Mouse (Mus musculus) cortical plate, adult 2 months (tissue): ENCODE measurements around the gene Sapcd2.

Experiments used
- CTCF ChIP-seq: fragments of 200-500 bp; IDR thresholded peaks from 2 replicates; pipeline ENCODE4 v1.5.1; 2011; ENCODE audit warnings: mild to moderate bottlenecking, control low read depth, low read length; ENCODE audit not compliant: insufficient read depth; ENCODE audit errors: extremely low read depth
- POLR2A ChIP-seq: fragments of 200-500 bp; IDR thresholded peaks from 2 replicates; pipeline ENCODE4 v1.6.1; 2011; ENCODE audit warnings: mild to moderate bottlenecking, low read length, control low read depth; ENCODE audit not compliant: insufficient read depth; ENCODE audit errors: extremely low read depth

GRCm38 (mm10) chr2:25364313-25364712 is 7.8 kb upstream of the Sapcd2 start:
- no peak for TF ChIP-seq POLR2A
- no peak for TF ChIP-seq CTCF
